Mouse (Mus musculus) erythroid progenitor cell, adult 5-6 weeks (primary cell): ENCODE measurements around the gene Mgat5. TPM values are rescaled to one million over a fixed set of nuclear protein-coding genes. Genes with fewer than 3 reads are reported as not detected.

Source experiments
- ATAC-seq: replicated peaks from 2 replicates; pipeline ENCODE4 v1.8.0; 2016; ENCODE audit warnings: moderate number of reproducible peaks, mild to moderate bottlenecking, moderate TSS enrichment, inconsistent platforms; ENCODE audit not compliant: poor library complexity, low FRiP score, severe bottlenecking
- total RNA-seq, 2 experiments: library from RNA; stranded (forward) in 1 of 2; stranded (reverse) in 1 of 2; fragments of 150-400 nt in 1 of 2; fragments of 186-747, 209-891 nt in 1 of 2; gene quantifications; 2 replicates each; pipeline versions ENCODE4 v1.2.3 to v1.2.4; 2015 to 2017; ENCODE audit warnings: low replicate concordance in 2 of 2

Mgat5 gene
- total RNA-seq, 2 experiments from 2014 or later = 4.4 to 10.1 TPM

GRCm38 (mm10) chr1:127363638-127364037 lies 158.8 kb downstream of the Mgat5 start:
- ATAC-seq = no peak

- ATAC-seq = no peak
Measured at GRCm38 (mm10) chr1:127365706-127366105, 160.9 kb downstream of the Mgat5 start.

GRCm38 (mm10) chr1:127366111-127366510 lies 161.3 kb downstream of the Mgat5 start:
- ATAC-seq = no peak

- no peak for ATAC-seq
Measured at GRCm38 (mm10) chr1:127368513-127368912, 163.7 kb downstream of the Mgat5 start.

DNA sequence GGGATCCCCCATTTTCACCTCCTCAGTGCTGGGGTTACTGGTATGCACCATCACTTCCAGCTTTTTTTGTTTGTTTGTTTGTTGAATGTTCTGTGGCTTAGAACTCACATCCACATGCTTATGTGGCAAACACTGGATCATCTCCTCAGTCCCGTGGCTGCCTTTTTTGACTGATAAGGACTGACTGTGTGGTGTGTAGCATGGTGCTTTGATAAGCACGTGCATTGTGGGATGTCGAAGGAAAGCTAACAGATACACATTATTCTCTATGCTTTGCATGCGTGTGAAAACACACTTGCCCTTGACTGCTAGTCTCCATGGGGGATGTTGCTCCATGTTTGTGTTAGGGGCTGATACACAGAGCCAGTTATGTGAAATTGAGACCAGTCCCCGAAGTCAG lies 164.7 kb downstream of the Mgat5 start:
- no peak for ATAC-seq

- no peak for ATAC-seq
Measured at GRCm38 (mm10) chr1:127372096-127372495, 167.3 kb downstream of the Mgat5 start.

GRCm38 (mm10) chr1:127373559-127373958 lies 168.7 kb downstream of the Mgat5 start:
- ATAC-seq = no peak

GRCm38 (mm10) chr1:127374157-127374556 lies 169.3 kb downstream of the Mgat5 start:
- ATAC-seq = no peak

DNA sequence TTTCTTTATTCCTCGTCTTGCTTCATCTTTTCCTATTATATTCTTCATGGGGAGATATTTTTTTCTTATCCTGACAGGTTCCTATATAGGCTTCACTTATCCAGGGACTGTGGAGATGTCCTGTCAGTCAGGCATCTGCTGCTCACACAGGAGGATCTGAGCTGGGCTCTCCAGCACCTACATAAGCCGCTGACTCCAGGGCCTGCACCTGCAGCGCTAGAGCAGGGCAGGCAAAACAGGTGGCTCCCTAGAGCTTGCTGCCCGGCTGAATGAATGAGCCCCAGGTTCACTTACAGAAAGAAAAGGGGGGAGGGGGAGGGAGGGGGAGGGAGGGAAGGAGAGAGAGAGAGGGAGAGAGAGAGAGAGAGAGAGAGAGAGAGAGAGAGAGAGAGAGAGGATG lies 175.3 kb downstream of the Mgat5 start:
- ATAC-seq = no peak

- ATAC-seq = no peak
Measured at GRCm38 (mm10) chr1:127380749-127381501, 176.1 kb downstream of the Mgat5 start.

DNA sequence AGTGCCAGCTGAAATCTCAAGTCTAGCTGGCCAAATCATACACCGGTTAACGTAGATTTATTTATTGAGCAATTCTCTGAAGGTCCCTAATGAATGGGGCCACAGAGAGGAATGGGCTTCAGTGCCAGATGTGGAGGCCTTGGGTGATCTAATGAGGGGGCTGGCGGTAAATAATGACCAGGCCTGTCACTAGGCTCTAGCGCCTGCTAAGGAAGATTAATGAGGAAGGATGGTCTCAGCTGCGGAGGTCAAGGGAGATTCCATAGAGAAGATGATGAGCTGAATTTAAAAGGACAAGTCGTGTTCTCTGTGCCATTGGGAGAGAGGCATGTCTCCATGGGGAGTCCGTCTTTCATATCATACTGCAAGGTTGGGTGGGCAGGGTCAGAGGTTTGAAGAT lies 178.3 kb downstream of the Mgat5 start:
- no peak for ATAC-seq

- no peak for ATAC-seq
Measured at GRCm38 (mm10) chr1:127387226-127387625, 182.4 kb downstream of the Mgat5 start.

- no peak for ATAC-seq
Measured at GRCm38 (mm10) chr1:127387661-127388060, 182.8 kb downstream of the Mgat5 start.

GRCm38 (mm10) chr1:127394716-127395115 lies 189.9 kb downstream of the Mgat5 start:
- ATAC-seq = no peak

DNA sequence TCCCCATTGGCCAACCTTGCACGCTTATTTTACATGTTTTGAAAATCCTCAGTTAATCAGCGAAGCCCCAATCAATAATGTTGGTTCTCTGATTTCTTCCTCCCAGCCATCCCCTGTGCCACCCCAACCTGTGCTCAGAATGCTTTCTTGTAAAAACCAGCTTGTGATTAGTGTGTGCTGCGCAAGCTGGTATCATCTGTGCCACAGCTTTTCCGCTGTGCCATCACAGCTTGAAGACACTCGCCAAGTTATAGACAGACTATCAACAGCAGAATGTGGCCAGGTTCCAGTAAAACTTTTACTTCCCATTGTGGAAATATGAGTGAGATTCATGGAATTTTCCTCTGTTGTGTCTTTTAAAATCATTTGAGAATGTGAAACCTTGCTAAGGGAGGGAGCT lies 190.9 kb downstream of the Mgat5 start:
- no peak for ATAC-seq

DNA sequence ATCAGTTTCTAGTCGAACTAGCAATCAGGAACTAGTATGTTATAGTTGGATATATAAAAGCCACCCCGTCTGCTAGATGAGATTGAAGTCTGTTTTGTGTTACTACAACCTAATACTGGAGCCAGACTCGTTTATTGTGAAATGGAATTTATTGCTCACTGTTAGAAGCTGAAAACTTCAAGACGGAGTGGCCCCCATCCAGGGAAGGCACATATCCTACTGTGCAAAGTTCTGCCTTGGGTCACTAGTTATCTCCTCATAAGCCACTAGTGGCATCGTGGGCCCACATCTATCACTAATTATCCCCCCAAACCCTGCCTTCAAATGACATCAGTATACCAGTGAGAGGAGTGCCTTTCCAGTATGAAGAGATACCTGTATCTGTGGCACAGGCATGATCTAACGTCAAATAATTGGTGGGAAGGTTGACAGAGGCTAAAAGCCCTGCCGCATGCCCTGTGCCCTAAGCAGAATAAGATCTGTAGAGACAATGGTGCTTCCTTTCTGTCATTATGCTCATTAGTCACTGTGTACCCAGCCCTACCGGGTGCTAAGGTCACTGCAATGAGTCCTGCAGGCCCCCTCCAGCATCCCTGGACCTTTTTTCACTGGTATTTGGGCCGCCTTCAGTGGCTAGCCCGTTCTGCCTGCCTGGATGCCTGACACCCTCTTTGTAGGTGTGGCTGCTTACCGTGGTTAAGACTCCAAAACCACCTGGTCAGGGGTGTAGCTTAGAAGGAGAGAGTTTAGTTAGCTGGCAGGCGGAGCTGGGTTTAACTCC lies 191.9 kb downstream of the Mgat5 start:
- ATAC-seq = no peak

DNA sequence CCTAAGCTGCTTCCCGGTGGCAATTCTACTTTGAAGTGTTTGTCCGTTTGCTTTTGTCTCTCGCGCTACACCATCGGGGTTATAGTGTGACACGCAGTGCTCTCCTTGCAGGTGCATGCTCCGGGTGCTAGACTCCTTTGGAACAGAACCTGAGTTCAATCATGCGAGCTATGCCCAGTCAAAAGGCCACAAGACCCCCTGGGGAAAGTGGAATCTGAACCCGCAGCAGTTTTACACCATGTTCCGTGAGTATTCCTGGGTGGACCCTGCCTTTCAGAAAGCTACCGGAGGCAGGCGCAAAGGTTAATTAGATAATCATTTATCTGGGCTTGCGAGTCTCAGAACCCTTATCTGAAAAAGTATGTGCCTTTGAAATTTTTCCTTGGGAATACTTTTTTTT lies 192.6 kb downstream of the Mgat5 start:
- no peak for ATAC-seq

DNA sequence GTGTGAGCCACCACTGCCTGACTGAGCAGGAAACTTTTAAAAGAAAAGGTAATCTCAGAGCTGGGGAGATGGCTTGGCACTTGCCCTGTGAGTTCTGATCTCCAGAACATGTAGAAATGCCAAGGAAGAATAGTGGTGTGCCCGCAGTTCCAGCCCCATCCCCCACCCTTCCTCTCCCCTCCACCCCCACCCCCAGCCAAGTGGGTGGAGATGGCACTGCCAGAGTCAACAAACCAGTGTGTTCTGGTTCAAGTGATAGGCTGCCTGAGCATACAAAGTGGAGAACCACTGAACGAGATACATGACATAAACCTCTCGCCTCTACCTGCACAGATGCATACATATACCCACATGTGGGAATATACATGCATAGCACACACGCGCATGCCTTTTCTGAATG lies 193.4 kb downstream of the Mgat5 start:
- no peak for ATAC-seq

GRCm38 (mm10) chr1:127400198-127400597 lies 195.4 kb downstream of the Mgat5 start:
- no peak for ATAC-seq

DNA sequence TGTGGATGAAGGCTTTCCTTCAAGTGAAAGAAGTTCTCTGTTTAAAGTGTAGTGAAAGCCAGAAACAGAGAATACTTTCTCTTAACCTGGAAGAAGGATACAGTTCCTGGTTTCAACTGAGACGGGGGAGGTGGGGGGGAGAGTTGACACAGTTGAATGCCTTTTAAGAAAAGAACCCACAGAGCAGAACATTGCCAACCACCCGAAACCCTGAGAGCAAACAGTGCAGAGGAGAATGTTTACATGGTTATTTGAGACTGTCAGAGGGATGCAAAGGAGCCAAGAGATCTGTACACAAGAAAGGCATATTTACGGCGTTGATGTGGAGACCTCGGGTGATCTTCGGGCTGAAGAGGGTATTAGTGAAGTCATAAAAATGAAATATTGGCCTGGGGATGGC lies 195.9 kb downstream of the Mgat5 start:
- ATAC-seq = no peak

GRCm38 (mm10) chr1:127404655-127405054 lies 199.8 kb downstream of the Mgat5 start:
- ATAC-seq = no peak
